Mouse (Mus musculus) 3134 (cell line): ENCODE measurements around the gene Tns2.
"Not testable (repeated sequence)": the region's sequence is repeated elsewhere in the genome, so short reads cannot be mapped to it uniquely, and the experiment has no call there.

Source experiments
- DNase-seq: peaks from one replicate; pipeline ENCODE4 v3.0.0-alpha.2; 2011; ENCODE audit warnings: low spot score; ENCODE audit not compliant: insufficient read length; ENCODE audit errors: extremely low read depth

Gene Tns2

DNA sequence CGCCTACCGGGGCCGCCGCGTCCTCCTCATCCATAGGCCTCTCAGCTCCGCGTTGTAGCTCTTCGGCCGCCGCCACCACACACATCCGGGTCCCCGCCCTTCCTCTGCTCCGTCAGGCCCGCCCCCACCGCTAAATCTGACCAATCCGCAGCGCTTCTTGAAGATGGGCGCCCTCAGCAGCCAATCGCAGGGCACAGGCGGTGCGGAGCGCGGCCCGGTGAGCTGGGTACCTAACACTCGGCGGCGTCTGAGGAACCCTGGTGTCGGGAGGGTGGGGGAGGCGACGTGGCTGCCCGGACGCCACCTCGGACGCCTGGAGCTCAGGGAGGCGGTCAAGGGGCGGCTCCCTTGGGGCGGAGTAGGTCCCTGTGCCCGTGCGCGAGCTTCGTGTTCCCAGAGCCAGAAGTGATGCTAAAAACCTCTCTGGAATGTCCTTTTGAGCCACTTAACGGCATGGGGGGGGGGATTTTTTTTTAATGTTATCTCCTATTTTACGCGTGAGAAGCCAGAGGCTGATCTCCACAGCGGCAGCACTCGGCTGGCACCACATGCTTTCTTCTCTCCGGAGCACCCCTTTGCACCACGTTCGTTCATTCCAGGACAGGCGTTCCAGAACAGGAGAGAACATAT, 36.0 kb downstream of the Tns2 start, which contains the start of gene Spryd3:
Gene Spryd3, minus strand, starts transcription at position 106 of the 630 bp plus-strand sequence.
- DNase-seq = peak; percentile 99

DNA sequence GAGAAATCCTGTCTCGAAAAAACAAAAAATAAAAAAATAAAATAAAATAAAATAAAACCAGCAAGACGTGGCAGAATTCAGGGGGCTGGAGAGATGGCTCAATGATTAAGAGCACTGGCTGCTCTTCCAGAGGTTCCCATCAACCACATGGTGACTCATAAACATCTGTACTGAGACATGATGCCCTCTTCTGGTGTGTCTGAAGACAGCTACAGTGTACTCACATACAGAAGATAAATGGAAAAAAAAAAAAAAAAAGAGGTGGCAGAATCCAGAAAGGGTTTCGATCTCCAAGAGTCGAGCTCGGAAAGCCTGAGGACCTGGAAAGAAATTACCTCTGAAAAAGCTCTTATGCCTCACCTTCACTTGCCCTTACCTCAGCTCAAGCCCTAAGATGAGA, 40.9 kb downstream of the Tns2 start:
- no peak for DNase-seq

DNA sequence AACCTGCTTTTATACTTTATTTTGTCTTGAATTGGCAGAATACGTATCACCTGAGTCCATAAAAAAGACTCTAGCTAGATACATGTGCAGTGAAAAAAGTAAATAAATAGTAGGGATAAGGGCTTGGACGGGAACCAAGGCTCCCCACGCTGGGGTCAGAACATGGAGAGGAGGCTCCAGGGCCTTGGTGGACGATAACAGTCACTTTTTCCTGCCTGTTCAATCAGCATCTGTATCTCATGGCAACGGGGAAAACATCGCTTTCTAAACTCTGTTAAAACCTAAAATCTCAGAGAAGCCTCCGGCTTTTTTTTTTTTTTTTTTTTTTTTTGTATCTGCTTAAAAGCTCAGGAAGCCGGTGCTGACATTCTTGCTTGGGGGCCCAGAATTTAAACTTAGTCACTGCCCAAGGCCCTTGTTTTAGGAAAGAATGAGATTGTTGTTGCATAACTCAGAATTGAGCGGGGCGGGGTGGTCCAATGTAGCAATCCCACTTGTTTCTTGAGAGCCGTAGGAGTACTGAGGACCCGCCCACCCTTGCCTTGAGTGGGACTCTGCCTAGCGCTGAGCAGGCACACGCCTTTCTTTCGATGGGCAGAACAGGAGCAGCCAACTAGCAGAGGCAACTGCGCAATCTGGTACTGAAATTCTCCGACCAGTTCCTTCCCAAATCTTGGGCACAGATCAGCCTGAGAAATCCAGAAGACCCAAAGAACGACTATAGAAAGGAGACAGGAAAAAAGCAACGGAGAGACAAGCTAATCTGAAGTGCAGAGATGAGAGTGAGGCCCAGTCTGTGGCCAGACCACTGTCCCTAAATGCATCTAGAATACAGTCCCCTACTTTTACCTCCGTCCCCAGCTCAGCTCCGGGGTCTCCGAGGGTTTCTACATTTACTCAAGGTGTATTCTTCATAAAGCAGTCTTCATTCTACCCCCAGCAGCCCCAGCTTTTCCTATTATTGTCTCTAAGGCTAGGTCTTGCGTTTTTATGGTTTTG, 43.0 kb downstream of the Tns2 start:
- DNase-seq = peak; percentile 67

DNA sequence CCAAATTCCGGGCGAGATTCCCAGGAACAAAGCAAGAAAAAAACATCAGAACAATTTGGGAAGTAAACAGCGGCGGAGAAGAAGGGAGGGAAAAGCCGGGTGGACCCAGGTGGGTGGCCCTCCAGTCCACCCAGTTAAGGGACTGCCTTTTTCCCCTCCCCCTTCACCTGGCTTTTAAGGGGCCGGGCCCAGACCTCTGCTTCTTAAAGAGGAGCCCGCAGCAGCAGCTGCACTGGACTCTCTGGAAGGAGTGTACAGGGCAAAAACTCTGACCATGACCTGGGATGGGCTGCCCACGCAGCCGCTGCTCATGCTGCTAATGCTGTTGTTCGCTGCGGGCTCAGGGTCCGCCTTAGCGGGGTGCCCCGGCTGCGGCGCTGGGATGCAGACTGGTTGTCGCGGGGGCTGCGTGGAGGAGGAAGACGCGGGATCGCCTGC, 44.1 kb downstream of the Tns2 start, which contains the start of gene Igfbp6:
Gene Igfbp6, plus strand, starts transcription at position 89 of the 438 bp plus-strand sequence.
- peak; percentile 68 for DNase-seq

DNA sequence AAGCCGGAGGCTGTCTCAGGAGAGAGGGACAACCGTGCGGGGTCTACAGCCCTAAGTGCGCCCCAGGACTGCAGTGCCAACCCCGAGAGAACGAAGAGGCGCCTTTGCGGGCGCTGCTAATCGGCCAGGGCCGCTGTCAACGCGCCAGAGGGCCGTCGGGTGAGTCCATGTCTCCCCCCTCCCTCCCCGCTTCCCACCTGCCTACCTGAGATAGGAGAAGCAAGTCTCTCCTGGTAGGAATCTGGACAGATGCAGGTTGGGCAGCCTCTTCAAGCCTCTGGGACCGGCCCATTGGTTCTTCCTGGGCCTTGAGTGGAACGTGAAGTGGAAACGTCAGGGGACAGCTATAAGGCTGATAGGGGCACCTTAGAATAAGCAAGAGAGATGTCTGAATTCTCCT, 44.5 kb downstream of the Tns2 start:
- no peak for DNase-seq

DNA sequence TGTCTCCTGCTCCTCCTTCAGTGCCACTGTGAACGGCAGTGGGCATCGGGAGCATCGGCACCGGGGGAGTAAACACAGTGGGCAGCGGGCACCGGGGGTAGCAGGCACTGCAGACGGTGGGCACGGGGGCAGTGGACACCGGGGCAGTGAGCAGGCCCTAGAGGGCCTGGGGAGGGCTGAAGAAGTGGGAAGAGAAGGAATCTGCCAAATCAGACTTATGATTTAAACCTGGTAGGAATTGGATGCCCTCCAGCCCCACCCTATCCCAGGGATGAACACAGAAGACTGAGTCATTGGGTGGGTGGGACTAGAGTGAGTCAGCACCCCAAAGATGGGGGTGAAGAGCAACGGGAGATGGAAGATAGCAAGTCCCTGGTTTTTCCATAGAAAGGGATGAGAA, 45.1 kb downstream of the Tns2 start:
- DNase-seq = peak; percentile 85

DNA sequence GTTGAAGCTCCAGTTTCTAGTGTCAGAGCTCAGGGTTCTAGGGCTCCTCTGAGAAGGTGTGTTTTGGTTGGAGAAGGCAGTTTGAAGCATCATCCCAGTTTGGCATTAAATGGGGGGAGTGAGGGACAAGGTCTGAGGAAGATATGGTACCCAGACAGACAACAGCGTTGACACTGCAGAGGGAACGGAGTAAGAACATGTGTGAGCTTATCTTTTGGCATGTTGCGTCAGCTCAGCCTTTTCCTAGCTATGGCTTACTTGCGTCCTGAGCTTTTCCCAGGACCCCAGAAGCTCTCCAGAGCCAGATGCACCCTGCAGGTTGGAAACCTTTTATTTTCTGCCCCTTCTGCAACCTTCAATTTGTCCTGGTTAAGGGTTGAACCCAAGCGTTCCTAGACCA, 45.9 kb downstream of the Tns2 start:
- DNase-seq = no peak

DNA sequence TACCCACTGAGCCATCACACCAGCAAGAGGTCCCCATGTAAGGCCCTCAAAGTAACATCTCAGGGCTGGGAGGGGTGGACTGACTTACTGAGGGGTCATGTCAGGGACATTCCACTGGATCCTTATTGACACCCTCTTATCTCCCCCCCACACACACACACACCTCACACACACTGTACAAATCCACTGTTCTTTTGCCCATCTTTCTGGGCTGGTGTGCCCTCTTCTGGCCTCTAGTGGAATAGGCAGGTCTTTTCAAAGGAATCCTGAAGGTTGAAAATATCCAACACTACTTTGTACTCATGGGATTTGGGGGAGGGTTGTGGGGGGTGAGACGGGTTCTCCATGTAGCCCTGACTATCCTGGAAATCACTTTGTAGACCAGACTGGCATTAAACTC, 46.7 kb downstream of the Tns2 start:
- peak; percentile 60 for DNase-seq

DNA sequence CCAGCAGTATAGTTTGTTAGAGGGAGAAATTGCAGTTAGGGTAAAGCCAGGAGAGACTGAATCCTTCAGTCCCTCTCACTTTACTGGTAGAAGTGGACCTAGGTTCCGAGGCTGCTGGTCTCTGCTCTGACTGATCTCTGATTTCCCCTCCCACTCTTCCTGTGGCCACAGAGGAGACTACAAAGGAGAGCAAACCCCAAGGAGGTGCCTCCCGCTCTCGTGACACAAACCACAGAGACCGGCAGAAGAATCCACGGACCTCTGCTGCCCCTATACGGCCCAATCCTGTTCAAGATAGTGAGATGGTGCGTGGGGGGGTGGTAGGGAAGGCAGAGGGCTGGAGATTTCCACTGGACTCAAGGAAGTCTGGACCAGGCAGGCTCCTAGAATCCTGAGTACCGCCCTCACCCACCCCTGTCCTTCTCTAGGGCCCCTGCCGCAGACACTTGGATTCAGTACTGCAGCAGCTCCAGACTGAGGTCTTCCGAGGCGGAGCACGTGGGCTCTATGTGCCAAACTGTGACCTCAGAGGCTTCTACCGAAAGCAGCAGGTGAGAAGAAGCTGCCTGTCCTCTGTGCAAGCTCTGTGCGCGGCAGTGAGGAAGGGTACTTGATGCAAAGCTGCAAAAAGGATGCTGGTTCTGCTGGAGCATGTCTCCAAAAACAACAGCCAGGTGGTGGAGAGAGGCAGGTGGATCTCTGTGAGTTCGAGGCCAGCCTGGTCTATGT, 47.6 kb downstream of the Tns2 start:
- no peak for DNase-seq

DNA sequence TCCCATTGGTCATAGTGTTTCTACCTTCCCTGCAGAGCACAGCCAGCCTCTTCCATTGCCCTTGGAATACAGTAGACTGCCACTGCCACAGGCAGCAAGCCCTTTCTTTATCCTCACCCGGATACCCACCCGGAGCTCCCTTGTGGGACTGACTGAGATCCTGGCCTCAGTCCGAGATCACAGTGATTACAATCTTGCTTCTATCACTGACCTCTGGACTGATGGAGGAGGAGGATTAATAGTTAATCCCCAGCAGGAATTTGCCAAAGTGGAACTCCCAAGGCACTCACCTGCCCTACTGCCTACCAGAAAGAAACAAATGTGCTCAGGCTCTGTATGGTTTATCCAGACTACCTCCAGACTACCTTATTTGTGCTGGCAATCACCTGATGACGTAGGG, 49.3 kb downstream of the Tns2 start:
- DNase-seq = no peak

DNA sequence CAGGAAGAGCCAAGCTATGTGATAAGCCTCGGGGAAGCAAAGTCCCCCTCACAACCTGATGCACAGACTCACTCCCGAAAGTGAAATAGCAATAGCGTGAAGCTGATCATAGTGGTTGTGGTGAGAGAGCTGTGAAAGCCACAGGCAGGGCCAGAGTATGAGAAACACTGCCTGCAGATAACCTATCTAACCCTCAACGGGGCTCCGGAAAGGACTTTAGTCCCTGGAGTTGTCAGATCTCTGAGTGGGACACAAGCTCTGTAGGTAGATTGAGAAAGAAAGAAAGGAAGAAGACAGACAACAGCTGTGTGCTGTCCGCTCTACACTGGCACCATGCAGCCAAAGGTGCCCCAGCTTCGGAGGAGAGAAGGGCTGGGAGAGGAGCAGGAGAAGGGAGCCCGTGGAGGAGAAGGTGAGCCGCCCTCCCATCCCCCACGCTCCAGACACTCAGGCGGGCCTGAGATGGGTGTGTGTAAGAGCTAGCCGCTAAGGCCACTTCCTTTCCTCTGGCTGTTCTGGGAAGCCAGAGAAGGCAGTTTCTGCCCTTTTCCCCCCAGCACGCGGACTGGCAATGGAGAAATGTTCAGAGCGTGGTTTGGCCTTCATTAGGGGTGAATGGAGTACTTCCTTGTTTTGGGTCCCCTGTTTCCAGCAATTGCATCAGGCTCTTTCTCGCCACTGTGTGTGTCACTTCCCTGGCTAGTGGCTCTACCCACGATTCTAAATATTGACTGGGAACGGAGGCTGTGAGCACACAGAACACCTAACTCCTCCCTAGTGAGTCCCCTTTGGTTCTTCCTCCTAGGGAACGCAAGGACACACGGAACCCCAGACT, 50.3 kb downstream of the Tns2 start, which contains the start of gene Soat2:
Gene Soat2, plus strand, starts transcription at position 226 of the 835 bp plus-strand sequence.
- DNase-seq = peak; percentile 53

DNA sequence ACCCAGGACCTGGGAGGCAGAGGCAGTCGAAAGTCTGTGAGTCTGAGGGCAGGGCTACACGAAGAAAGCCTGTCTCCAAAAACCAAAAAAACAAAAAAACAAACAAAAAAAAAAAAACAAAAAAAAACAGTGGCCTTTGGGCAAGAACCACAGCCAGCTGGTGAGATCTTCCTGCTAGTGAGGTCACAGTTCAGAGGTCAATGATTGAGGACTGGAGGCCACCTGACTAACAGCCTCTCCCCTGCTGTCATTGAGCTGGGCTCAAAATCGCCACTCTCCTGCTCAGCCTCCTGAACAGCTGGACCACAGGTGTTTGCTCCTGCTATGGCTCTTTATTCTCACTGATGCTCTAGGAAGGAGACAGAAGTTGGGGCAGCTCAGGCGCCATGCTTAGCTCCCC, 52.4 kb downstream of the Tns2 start:
- no peak for DNase-seq

DNA sequence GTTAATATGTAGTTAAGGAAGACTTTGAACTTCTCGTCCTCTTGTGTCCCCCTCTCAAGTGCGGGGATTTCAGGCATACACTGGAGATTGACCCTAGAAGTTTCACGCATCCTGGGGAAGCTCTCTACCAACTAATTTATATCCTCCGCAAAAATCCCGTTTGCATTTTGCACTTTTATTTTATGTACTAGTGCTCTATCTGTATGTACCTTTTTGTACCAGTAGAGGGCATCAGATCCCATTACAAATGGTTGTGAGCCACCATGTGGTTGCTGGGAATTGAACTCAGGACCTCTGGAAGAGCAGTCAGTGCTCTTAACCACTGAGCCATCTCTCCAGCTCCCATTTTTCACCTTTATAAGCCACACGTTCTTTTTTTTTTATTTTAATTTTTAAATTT, 54.8 kb downstream of the Tns2 start:
- not testable (repeated sequence) for DNase-seq

DNA sequence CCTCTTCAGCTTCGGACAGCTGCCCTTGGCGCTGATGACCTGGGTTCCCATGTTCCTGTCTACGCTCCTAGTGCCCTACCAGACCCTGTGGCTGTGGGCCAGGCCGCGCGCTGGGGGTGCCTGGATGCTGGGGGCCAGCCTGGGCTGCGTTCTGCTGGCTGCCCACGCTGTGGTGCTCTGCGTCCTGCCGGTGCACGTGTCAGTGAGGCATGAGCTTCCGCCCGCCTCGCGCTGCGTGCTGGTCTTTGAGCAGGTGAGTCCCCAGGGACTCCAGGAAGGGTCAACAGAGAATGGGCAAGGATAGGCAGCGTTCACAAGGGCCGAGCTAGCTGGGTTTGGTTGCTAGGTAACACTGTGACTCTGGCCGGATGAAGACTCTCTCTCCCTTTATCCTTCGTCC, 56.6 kb downstream of the Tns2 start:
- no peak for DNase-seq

DNA sequence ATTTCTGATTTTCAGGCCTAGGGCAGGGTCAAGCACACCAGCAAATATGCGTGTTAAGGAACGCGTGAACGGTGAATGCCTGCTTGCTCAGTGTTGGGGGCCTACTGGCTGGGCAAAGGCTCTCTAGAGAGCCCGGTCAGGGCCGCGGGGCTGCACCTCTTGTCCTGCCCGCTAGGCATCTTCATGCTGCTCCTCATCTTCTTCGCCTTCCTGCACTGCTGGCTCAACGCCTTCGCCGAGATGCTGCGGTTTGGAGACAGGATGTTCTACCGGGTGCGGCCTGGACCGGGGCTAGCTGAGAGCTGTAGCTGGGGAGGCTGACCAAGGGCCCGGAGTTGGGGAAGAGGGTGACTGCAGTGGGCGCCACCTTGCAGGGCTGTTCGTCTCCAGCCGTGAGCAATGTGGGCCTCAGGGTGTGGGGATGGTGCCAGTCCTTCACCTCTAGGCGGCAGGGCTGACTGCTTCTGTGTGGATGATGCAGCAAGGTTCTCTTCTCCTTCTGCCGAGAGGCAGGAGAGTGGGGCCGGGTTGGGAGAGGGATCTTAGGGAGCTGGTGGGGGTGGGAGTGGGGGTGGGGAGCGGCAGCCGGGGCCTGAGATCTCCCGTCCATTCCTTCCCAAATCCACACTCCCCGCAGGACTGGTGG, 60.3 kb downstream of the Tns2 start:
- no peak for DNase-seq

DNA sequence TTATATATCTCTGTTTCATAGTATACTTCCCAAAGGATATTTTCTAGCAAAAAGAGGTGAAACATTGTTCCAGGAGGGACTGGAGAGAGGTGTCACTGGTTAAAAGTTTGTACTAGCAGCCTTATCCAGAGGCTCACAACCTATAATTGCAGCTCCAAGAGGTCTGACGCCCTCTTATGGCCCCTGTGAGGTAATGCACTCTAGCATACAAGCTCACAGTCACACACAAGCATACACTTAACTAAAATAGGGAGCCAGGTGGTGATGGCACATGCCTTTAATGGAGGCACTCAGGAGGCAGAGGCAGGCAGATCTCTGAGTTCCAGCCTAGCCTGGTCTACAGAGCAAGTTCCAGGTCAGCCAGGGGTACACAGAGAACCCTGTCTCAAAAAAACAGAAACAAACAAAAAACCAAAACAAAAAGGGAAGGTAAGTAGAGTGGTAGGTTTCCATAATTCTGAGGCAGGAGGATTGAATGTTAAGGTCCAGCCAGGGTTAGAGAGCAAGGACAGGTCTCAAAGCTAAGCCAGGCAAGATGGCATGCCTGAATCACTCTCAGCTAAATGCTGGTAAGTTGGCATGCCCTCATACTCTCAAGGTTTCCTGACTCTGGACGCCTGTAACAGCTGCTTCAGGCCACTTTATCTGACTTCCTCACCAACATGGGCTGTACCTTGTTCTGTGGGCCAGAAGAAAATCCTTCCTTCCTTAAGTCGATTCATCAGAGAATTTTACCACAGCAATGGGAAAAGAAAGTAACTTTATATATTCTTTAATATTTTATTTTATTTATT, 63.9 kb downstream of the Tns2 start:
- DNase-seq = no peak

DNA sequence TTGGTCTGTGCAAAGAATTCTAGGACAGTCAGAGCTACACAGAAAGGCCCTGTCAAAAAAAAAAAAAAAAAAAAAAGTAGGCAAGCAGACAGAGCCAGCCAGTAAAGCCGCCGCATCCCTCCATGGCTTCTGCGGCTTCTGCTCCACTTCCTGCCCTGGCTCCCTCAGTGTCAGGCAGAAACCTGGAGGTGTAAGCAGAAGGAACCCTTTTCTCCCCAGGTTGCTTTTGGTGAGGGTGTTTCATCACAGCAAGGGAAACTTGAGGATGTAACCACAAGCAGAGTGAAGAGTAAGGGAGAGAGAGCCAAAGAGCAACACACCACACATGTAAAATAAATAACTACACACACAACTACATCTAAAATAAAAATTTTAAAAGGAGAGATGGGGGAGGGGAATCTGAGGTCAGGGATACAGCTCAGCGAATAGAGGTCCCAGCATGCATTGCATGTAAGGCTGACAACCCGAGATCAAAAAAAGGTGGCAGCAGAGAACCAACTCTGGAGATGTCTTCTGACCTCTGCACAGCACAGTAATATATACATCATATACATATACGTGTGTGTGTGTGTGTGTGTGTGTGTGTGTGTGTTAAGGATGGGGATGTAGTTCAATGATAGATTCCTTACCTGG, 65.4 kb downstream of the Tns2 start:
- DNase-seq = peak; percentile 39
